Mouse (Mus musculus) bone marrow, adult 2 months (tissue): ENCODE data around the gene Ptpn9. TPM values are rescaled to one million over a fixed set of nuclear protein-coding genes. Genes with fewer than 3 reads are reported as not detected.
"Not testable (repeated sequence)": the region's sequence is repeated elsewhere in the genome, so short reads cannot be mapped to it uniquely, and the experiment has no call there.

ENCODE experiments used
- H3K27ac ChIP-seq: fragments of 200-500 bp; 2 replicates; pipeline ENCODE4 v1.5.1; 2012; ENCODE audit warnings: low read depth, mild to moderate bottlenecking, control low read depth, inconsistent platforms, low read length; ENCODE audit not compliant: control insufficient read depth, poor library complexity, insufficient read depth
- H3K4me1 ChIP-seq: fragments of 200-500 bp; 2 replicates; pipeline ENCODE4 v1.6.1; 2011; ENCODE audit warnings: low read length; ENCODE audit not compliant: control insufficient read depth, insufficient read depth
- H3K4me3 ChIP-seq: fragments of 200-500 bp; replicated peaks from 2 replicates; pipeline ENCODE3; 2011; ENCODE audit warnings: mild to moderate bottlenecking, low read depth, low read length, control low read depth; ENCODE audit not compliant: control insufficient read depth
- CTCF ChIP-seq: fragments of 200-500 bp; IDR thresholded peaks from 2 replicates; pipeline ENCODE4 v1.5.1; 2011; ENCODE audit warnings: low read length, control low read depth; ENCODE audit not compliant: control insufficient read depth, insufficient read depth
- POLR2A ChIP-seq: fragments of 200-500 bp; IDR thresholded peaks from 2 replicates; pipeline ENCODE4 v1.6.1; 2011; ENCODE audit warnings: low read depth, mild to moderate bottlenecking, control low read depth, low read length, borderline replicate concordance; ENCODE audit not compliant: control insufficient read depth
- WGBS: fragments of 180-500 bp; shearing (Covaris S2); methylation state at CpG from one replicate; pipeline ENCODE4 v1.1.7; 2018; 5-methylcytosine and 5-hydroxymethylcytosine counted together
- polyA plus RNA-seq: library from polyadenylated mRNA; stranded (reverse); fragments of >200 nt; gene quantifications from 2 replicates; pipeline ENCODE4 v1.2.4, GENCODE M21; 2011; ENCODE audit warnings: low replicate concordance; ENCODE audit not compliant: missing spikeins, insufficient read depth, insufficient read length

The Ptpn9 gene
- polyA plus RNA-seq, 1 experiment, result 6.0 TPM

DNA sequence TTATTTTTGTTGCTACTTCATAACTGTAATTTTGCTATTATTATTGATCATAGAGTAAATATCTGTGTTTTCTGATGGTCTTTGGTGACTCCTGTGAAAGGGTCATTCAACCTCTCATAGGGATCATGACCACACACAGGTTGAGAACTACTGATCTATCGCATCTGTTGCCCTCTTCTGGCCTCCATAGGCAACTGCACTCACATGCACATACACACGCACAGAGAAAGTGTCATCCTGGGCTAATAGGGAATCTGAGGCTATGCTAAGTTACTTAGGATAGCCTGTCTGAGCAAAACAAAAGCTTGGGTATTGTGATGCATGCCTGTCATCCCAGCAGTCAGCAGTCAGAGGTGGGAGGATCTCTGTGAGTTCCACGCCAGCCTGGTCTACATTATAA, 33.1 kb upstream of the Ptpn9 start:
- no peaks in the 10 kb centered on the region for H3K4me1 ChIP-seq
- H3K27ac ChIP-seq, result no peak overlapping the region
- TF ChIP-seq POLR2A (no peak), CTCF (no peak)
- whole genome bisulfite sequencing, result 91% methylated on average over 3 of the region's 3 CpGs
- no peak overlapping the region for H3K4me3 ChIP-seq

DNA sequence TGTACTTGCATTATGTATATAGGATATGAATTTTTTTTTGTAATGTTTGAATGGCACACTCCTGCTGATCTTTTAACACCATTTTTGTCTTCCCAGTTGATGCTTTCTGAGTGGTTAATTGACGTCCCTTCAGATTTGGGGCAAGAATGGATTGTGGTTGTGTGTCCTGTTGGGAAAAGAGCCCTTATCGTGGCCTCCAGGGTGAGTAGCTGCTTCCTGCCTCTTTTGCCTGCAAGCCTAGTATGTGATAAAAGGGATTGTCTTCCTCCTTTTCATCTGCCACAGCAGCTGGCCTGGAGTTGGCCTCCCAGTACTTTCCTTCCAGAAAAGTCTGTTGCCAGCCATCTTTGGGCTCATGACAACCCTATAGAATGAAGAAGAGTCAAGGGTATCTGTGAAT, 24.6 kb upstream of the Ptpn9 start:
- 54% methylated on average over 2 of the region's 2 CpGs for WGBS
- Histone ChIP-seq H3K27ac (no peak overlapping the region), H3K4me3 (no peak overlapping the region), H3K4me1 (no peaks in the 10 kb centered on the region; the same call in 1 of the 2 replicates)
- TF ChIP-seq POLR2A (no peak), CTCF (no peak)

GRCm38 (mm10) chr9:56973960-56974524, 20.7 kb upstream of the Ptpn9 start:
- 69% methylated on average over 8 of the region's 8 CpGs for WGBS
- no peak for TF ChIP-seq CTCF
- TF ChIP-seq POLR2A, result no peak
- Histone ChIP-seq H3K27ac (no peak overlapping the region), H3K4me1 (no peaks in the 10 kb centered on the region; the same call in 1 of the 2 replicates), H3K4me3 (no peak overlapping the region)

- H3K4me1 ChIP-seq, result no peaks in the 10 kb centered on the region; the same call in 1 of the 2 replicates
- H3K4me3 ChIP-seq, result no peak overlapping the region
- 11% methylated on average over 3 of the region's 3 CpGs for WGBS
- TF ChIP-seq POLR2A (no peak), CTCF (no peak)
- no peak overlapping the region for H3K27ac ChIP-seq
Measured at GRCm38 (mm10) chr9:56975199-56975598, 19.5 kb upstream of the Ptpn9 start.

DNA sequence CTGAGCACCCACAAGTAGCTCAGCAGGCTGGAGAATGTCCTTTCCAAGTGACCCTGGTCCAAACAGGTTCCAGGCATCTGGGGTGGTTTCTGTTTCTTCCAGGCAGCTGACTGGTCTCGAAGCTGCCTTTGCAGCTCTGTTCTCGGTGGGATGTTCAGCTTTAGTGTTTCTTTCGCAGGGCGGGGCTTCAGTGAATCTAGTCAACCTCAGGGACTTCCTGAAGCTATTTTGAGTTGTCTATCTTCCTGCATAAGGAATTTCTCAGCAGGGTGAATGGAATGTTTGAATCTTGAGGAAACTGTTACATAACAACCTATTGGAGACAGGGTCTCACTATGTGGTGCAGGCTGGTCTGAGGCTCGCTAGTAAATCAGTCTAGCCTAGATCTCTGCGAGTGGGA, 14.5 kb upstream of the Ptpn9 start:
- no peak overlapping the region for H3K27ac ChIP-seq
- H3K4me3 ChIP-seq, result no peak overlapping the region
- 94% methylated on average over 6 of the region's 6 CpGs for WGBS
- H3K4me1 ChIP-seq, result no peaks in the 10 kb centered on the region
- TF ChIP-seq POLR2A (no peak), CTCF (no peak)

GRCm38 (mm10) chr9:56981502-56981901, 13.2 kb upstream of the Ptpn9 start:
- TF ChIP-seq POLR2A (no peak), CTCF (no peak)
- no peak overlapping the region for H3K27ac ChIP-seq
- H3K4me3 ChIP-seq, result no peak overlapping the region
- H3K4me1 ChIP-seq, result no peaks in the 10 kb centered on the region
- 72% methylated on average over 1 of the region's 1 CpGs for whole genome bisulfite sequencing

DNA sequence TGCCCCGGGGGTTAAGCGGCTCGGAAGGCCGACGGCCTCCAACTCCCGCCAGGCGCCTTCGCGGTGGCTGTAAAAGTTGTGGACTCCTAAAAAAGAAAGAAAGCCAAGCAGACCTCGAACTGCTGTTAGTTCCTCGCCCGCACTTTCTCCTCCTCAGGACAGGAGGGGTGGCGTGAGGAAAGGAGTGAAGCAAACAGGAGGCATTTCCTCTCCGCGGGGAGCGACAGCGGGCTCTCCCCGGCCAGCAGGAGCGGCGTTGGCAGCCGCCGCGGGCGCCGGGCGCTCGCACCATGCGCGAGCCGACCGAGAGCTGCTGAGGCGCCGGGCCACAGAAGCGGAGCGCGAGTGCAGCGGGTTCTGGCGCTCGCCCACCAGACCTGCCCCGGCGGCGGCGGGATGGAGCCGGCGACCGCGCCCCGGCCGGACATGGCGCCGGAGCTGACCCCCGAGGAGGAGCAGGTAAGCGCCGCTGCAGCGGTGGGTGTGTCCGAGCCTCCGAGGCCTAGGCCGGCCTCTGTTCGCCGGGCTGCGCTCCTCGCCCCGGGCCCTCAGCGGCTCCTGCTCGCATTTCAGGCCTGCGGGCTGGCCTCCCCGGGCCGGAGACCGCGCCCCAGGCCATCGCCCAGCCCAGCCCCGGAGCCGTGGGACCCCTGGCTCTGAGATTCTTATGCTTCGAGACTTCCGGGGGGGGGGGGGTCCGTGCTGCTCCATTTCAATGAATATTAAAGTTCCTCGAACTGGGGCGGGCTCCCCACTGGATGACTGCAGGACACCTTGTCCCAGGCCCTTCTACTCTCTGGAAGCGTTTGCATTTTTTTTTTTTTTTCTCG, 690 bp downstream of the Ptpn9 start:
- Histone ChIP-seq H3K27ac (peak overlapping the region; percentile 87), H3K4me1 (no peaks in the 10 kb centered on the region), H3K4me3 (peak overlapping the region; percentile 81)
- TF ChIP-seq POLR2A (0 out of 2 replicates have a peak, but pooled peaks have one; percentile 10), CTCF (no peak)
- 2% methylated on average over 80 of the region's 80 CpGs for WGBS

- H3K4me3 ChIP-seq, result peak overlapping the region; percentile 81
- no peaks in the 10 kb centered on the region for H3K4me1 ChIP-seq
- under 1% methylated on average over 5 of the region's 5 CpGs for WGBS
- no peak for TF ChIP-seq CTCF
- TF ChIP-seq POLR2A, result no peak
- H3K27ac ChIP-seq, result peak overlapping the region; percentile 87; the same call in 1 of the 2 replicates
Measured at GRCm38 (mm10) chr9:56996028-56996346, 1.3 kb downstream of the Ptpn9 start.

- H3K4me3 ChIP-seq, H3K4me1 ChIP-seq, H3K27ac ChIP-seq: not testable (repeated sequence)
- 85% methylated on average over 1 of the region's 1 CpGs for WGBS
Measured at GRCm38 (mm10) chr9:56997206-56997605, 2.5 kb downstream of the Ptpn9 start.
